Mouse (Mus musculus) testis, adult 2 months (tissue): ENCODE results near the gene Fam171a1.

Source experiments
- CTCF ChIP-seq: fragments of 200-500 bp; IDR thresholded peaks from 2 replicates; pipeline ENCODE4 v1.5.1; 2012; ENCODE audit warnings: low read depth, mild to moderate bottlenecking, inconsistent platforms, low read length, moderate library complexity; ENCODE audit not compliant: control insufficient read depth, insufficient read depth, insufficient replicate concordance
- POLR2A ChIP-seq: fragments of 200-500 bp; IDR thresholded peaks from 2 replicates; pipeline ENCODE4 v1.6.1; 2012; ENCODE audit warnings: low read depth, mild to moderate bottlenecking, inconsistent platforms, low read length, moderate library complexity; ENCODE audit not compliant: control insufficient read depth

DNA sequence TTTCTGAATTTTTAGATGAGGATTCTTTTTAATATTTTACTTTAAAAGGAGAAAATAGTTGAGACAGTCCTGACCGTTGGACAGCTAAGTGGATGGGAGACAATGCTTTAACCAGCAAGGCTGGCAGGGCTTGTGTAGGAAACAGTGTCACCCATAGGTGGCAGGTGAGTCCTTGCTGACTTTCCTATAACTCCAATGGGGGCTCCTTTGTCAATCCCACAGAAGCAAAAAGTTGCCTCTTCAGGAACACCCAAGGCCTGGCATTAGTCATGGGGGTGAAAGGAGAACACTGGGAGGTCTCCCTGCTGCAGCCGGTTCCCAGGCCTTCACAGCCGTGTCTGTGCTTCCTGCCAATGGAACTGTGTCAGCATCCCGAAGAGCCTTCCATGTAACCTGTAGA lies 114.5 kb downstream of the Fam171a1 start:
- TF ChIP-seq CTCF, result no peak
- TF ChIP-seq POLR2A, result no peak
